Mouse (Mus musculus) cerebellum, postnatal 14 days (tissue): ENCODE data around the gene Rpap1.
A peak's percentile ranks its signal among the peaks of the same experiment; 100 is the strongest.

ENCODE experiments used
- DNase-seq, 2 experiments: peaks; one replicate each; pipeline ENCODE4 v3.0.0; 2021; ENCODE audit warnings: mixed read lengths in 2 of 2

Rpap1 gene

GRCm38 (mm10) chr2:119787206-119787883 is at the start of gene Rpap1:
Gene Rpap1, minus strand, starts transcription at chr2:119787537.
- peak; percentile 89 to 91 for DNase-seq

GRCm38 (mm10) chr2:119834231-119834630 is 46.9 kb upstream of the Rpap1 start:
- no peak for DNase-seq

- DNase-seq = no peak
Measured at GRCm38 (mm10) chr2:119830579-119830978, 43.2 kb upstream of the Rpap1 start.

GRCm38 (mm10) chr2:119821136-119821535 is 33.8 kb upstream of the Rpap1 start:
- peak in 1 of 2 experiments; percentile 42 for DNase-seq

GRCm38 (mm10) chr2:119818668-119819272 is 31.4 kb upstream of the Rpap1 start:
- no peak for DNase-seq

- peak; percentile 86 to 92 for DNase-seq
Measured at GRCm38 (mm10) chr2:119817047-119817446, 29.7 kb upstream of the Rpap1 start.

- no peak for DNase-seq
Measured at GRCm38 (mm10) chr2:119816611-119817010, 29.3 kb upstream of the Rpap1 start.

GRCm38 (mm10) chr2:119814376-119814933 is 27.1 kb upstream of the Rpap1 start:
- DNase-seq = peak; percentile 83

- no peak for DNase-seq
Measured at GRCm38 (mm10) chr2:119811490-119812146, 24.3 kb upstream of the Rpap1 start.

GRCm38 (mm10) chr2:119810890-119811289 is 23.6 kb upstream of the Rpap1 start:
- DNase-seq = no peak

GRCm38 (mm10) chr2:119808881-119809280 is 21.5 kb upstream of the Rpap1 start:
- DNase-seq = no peak

- DNase-seq = no peak
Measured at GRCm38 (mm10) chr2:119808438-119808837, 21.1 kb upstream of the Rpap1 start.

GRCm38 (mm10) chr2:119805536-119805935 is 18.2 kb upstream of the Rpap1 start:
- DNase-seq = no peak

GRCm38 (mm10) chr2:119804776-119805175 is 17.4 kb upstream of the Rpap1 start:
- peak in 1 of 2 experiments; percentile 65 for DNase-seq

GRCm38 (mm10) chr2:119804275-119804628 is 16.9 kb upstream of the Rpap1 start:
- no peak for DNase-seq

- DNase-seq = no peak
Measured at GRCm38 (mm10) chr2:119803618-119804274, 16.4 kb upstream of the Rpap1 start.

- no peak for DNase-seq
Measured at GRCm38 (mm10) chr2:119802767-119803617, 15.7 kb upstream of the Rpap1 start.

- peak; percentile 63 to 70 for DNase-seq
Measured at GRCm38 (mm10) chr2:119800876-119801846, 13.8 kb upstream of the Rpap1 start.

GRCm38 (mm10) chr2:119799961-119800550 is 12.7 kb upstream of the Rpap1 start:
- DNase-seq = no peak

- DNase-seq = peak; percentile 67 to 69
Measured at GRCm38 (mm10) chr2:119799181-119799960, 12.0 kb upstream of the Rpap1 start.
